Mouse (Mus musculus) cerebellum, adult 8-10 months (tissue): Measurements from ENCODE around the gene Stat1.

Experiments used
- DNase-seq: peaks from one replicate; pipeline ENCODE4 v3.0.0; 2022

Stat1 gene

DNA sequence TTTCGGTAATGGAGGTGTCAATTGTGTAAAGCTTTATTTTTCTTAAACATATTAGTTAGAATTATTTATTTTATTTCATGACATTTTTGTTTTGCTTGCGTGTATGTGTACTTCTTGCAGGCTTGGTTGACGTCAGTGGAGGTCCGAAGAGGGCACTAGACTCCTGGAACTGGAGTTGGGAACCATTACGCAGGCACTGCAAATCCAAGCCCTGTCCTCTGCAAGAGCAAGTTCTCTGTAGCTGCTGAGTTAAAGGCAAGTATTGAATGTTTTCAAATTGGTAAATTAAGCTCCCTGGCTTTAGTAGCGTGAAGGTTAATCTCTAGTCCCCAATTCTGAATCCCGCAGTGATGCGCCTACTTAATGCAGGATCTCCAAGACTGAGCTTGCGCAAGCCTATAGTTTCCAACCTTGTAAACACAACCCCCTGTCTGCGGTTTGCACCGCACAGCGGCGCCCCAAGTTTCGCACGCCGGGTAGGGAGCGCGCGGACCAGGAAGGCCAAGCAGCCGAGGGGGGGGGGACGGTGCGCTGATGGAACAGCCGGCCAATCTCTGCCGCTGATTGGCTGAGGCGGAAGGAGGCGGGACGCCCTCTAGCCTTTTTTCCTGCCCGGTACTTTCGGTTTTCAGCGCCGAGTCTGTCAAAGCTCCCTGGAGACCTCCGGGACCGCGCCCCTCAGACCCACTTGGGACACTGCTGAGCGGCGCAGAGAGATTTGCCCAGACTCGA, at the start of gene Stat1:
Gene Stat1, plus strand, starts transcription at position 581 of the 732 bp plus-strand sequence.
- peak; percentile 75 for DNase-seq

DNA sequence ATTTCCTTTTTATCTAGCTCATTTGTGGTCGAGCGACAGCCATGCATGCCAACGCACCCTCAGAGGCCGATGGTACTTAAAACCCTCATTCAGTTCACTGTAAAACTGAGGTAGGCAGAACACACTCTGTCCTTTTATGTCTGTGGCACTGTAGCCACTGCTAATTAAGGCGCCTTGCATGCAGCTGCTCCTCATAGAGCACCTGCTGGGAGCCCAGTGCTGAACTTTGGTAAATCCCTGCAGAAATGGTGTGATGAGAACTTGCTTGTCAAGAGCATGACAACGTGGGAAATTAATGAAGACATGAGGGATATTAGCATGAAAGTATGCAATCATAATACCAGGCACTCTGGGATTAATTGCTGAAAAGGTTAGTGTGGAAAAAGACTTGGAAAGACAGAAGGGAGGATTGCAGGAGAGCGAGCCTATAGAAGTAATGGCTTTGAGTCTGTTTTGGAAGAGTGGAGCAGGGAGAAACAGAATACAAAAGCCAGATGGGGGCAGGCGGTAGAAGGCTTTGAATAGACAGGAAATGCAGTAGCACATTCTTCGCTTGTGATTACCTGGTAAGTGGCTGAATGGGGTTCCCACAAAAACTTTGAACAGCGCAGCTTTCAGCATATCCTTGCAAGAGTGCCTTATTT, 39.4 kb upstream of the Stat1 start:
- no peak for DNase-seq

DNA sequence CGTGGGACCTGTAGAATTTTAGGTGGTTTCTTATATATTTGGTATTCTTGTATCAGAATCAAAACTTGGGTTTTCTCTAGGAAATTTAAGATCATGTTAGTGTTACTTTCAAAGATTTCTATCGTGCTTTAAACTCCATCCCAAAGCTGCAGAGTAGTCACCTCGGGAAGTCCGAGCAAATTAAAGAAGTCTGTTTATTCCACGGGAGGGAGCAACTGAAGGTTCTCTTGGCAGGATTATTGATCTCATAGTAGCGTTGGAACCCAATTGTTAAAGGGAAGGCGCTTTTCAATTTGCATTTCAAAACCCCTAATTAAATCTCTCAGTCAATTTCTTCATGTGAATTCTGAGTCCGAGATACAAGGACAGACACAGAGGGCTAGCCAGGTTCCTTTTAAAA, 38.9 kb upstream of the Stat1 start:
- no peak for DNase-seq

DNA sequence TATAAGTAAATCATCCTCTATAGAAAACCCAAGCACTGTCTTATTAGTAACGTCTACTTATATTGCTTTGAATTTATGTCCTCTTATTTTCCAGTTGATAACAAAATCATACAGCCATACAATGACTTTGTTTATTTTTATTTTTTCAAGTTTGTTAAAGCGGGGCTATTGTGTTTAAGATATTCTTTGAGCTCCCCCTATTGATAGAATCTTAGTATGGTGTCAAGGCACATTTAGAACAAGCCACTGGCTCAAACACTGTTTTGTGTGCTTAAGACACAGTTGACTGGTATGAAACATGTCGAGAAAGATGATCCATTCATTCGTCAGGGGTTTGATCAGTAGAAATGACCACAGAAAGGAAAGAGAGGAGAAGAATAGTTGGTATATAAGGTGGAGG, 33.0 kb upstream of the Stat1 start:
- DNase-seq: no peak

DNA sequence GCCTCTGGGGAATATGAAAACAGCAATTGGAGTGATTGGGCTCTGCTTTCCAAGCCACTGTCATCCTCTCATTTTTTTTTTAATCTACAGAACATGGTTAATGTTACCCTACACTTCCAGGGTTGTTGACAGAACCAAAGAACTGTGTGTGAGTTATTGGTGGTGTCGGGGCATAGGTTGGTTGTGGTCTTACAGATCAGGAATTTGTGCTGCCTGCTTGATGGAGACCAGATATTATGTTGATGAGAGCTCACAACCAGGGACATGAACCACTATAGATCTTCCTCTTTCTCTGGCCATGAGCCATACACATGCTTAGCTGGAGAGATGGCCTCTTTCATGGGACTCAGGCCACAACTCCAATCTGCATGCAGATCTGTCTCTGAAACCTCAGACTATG, 32.1 kb upstream of the Stat1 start:
- no peak for DNase-seq

DNA sequence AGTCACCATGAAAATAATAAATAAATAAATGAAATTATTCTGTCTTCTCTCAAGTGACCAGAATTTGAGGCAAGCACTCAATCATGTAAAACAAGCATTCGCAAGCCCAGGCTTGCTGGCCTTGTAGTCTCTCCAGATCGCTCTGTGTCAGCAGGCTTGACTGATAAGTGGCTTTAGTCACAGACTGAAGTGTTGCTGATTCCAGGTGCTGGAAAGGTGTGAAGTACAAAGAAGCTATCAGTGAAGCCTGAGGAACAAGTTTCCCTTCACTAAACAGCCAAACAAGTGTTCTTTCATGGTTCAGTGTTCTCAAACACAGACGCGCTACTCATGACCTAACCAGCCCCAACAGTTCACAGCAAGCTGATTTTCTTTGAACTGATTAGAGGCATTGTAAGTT, 30.6 kb upstream of the Stat1 start:
- no peak for DNase-seq

DNA sequence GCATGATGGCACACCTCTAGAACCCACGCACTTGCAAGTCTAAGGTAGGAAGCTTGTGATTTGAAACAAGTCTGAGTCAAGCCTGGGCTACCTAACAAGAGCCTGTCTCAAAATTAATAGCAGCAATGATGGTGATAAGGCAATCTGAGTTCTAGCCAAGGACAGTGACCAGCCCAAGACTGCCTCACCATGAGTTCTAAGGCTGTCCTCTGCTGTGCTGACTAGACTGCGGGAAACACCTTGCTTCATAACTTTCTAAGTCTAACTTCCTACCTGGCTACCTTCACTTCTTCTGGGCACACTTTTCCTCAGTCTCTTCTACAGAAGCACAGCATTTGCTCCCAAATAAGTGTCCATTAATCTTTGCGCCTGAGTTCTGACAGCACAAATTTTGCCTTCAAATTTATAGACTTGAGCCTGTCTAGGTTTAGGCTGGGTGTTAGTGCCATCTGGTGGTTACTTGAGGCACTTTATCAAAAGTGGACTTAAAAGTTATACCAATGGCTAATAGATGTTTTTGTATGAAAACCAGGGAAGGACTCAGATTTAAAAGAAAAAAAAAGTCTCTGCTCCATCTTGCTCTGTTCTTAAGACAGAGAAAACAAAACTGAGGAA, 20.5 kb upstream of the Stat1 start:
- DNase-seq: peak; percentile 31

DNA sequence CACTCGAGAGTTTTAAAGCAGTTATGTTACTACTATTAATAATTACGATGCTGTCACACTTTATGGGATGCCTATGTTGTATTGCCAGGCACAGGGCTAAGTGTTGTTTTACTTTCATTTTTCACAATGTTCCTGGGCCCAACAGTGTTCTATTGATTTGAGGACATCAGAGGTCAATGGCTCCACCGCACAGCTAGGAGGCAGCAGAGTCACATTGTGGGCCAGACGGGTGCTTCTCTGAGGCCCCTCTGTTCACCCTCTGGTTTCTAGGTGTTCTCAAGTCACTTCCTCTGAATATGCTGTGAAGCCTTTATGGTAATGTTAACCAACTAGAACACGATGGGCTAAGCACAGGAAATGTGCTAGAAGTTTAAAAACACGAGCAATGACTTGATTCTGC, 18.7 kb upstream of the Stat1 start:
- no peak for DNase-seq

DNA sequence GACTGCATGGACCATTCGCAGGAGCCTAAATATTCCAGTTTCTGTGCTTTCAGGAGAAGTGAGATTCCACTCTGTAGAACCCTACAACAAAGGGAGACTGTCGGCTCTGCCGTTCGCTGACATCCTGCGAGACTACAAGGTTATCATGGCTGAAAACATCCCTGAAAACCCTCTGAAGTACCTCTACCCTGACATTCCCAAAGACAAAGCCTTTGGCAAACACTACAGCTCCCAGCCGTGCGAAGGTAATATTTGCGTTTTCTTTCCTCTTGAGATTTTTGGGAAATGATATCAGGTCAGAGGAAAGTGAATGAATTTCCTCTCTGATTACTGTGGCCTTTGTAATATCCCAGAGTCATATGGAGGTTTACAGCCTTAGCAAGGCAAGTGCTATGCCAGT, 16.4 kb upstream of the Stat1 start:
- no peak for DNase-seq

DNA sequence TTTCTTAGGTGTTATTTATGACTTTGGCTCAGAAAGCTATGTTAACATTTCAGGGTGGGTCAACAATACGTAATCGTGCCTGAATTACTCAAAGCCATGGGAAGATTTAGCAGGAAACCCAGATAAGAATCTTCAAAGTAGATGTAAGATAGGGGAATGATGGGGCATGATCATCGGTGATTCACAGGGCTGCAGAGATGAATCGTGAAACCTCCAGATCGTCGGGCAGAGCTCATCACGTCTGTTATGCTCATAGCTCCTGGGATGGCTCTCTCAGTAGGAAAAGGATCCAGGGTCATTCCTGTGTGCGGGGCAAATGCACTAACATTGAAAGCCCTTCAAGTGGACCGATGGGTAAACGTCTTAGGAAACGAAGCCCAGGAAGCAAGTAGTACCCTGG, 12.0 kb upstream of the Stat1 start:
- no peak for DNase-seq

DNA sequence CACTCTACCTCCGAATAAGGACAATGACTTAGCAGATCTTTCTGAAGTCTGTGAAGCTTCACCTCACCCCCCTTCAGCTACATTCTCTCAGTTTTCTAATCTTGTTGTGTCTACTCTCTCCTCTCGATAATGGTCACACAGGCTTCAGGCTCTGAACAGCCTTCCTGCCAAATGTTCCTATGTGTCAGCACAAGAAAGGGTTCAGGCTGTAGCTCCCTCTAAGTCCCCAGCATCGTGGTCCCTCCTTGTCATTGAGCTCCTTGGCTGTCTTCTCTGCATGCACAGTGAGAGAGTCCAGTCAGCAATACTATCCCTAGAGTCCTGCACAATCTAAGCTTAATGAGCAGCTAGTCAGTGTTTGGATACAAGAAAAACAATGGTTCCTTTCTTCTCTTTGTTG, 8.0 kb upstream of the Stat1 start:
- no peak for DNase-seq

DNA sequence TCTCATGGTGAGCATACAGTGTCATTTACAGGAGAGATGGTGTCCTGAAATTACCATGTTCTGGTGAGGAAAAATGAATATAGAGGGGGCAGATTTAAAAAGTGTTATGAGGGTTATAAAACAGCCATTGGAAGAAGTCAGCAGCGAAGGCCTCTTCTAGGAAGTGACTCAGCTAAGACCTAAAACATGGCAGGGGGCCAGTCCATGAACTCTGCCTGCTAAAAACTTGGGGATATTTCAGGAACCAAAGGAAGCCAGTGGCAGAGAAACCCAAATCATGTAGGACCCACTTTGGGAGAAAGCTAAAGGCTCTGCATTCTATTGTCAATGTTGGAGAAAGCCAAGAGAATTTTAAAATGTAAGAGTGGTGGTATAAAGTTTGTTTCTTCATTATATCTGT, 6.9 kb upstream of the Stat1 start:
- DNase-seq: no peak

DNA sequence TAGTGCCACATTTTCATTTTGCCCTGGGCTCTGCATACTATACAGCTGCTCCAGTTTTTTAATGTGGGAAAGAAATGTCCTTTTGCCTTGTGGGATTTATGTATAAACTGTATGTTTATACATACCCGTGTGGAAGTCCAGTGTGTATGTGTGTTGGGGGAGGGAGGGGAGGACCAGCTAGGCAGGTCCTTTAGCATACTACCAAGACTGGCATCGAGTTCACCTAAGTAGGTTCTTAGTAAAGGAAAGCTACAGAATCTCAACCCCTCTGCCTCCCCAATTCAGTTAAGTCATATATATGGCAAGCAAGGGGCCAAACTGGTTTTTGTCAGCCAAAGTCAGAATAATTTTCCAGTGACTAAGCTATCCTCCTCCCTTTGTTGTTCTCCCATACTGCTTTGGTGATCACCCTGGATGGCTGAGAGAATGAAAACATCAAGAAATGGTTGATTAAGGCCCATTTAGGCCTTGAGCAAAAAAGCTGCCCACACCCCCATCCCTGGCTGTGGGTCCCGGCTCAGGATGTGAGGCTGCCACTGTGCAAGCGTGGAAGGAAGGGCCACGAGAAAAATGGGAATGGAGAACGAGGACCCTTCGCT, 6.1 kb upstream of the Stat1 start:
- DNase-seq: no peak

DNA sequence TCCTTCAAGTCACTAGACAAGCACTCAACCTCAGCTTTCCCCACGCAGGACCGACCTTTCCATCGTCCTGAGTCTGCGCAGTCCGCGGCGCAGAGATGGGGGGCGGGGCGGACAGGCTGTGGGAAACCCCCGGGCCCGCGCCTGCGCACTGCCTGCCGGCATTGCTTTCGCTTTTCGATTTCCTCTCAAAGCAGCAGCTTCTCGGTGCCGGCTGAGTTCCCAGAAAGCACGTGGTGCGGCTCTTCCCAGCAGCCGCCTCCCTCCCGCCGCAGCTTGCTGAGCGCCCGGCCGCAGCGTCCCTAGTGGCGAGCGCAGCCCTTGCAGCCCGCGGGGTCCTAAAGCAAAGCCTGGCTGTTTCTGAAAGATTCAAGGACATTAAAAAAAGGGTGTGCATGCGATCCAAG, 5.6 kb upstream of the Stat1 start:
- DNase-seq: peak; percentile 98

DNA sequence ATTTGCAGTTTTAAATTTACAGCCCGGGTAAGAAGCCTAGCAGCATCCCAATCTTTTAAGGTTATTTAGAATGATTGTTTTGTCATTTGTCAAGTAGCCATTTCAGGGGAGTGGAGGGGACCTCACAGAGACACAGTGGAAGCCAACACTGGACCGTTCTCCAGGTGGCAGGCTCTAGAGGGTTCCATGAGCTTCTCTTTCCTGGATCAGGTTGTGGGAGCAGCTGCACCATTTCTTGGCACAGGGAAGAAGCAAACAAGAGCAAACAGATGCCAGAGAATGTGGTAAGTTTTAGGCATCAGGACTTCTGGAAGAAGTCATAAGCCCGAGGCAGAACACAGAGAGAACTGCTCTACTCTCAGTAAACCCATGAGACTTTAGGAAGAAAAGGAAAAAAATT, 2.8 kb upstream of the Stat1 start:
- DNase-seq: no peak

DNA sequence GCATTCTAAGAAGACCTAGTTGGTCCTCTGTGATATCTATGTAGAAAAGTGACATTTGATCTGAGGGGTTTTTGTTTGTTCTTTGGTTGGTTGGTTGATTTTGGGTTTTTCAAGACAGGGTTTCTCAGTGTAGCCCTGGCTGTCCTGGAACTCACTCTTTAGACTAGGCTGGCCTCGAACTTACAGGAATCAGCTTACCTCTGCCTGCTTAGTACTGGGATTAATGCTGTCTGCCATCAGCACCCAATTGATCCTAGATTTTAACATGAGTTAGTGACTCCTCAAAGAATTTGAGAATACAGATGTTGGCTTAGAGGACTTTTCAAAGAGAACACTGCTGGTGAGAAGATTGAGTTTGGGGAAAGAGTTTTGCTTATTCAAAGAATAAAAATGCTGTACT, 1.5 kb upstream of the Stat1 start:
- no peak for DNase-seq

DNA sequence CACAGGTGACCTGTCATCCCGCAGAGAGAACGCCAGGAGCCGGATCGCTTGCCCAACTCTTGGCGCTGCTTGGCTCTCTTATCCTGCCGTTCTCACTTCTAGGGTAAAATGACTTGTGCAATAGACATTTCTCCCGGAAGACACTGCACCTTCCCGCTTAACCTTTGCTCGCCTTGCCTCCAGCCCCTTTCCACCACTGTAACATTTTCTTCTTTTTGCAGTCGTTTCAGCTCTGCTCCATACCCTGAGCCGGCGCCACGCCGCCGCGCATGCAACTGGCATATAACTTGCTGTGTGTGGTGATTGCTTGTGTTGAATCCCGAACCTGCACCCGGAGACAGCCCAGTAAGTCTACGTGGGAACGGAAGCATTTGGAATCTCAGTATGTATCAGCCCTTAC, 451 bp downstream of the Stat1 start:
- DNase-seq: no peak

DNA sequence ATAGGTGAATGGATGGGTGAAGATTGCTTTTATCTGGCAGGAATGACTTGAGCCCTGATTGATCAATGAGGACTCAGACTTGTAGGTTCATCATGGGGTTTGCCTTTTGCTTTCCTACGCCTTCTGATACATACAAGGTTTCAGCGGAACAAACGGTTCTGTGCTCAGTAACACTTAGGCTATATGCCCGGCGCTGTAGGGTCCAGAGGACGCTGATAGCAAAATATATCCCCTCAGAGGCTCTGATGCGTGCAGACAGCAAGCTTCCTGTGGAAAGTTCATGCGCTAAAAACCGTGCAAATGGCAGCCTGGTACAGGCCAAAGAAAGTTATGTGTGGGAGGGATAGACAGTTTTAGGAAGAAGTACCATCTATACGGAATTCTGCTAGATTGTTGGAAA, 951 bp downstream of the Stat1 start:
- DNase-seq: no peak

DNA sequence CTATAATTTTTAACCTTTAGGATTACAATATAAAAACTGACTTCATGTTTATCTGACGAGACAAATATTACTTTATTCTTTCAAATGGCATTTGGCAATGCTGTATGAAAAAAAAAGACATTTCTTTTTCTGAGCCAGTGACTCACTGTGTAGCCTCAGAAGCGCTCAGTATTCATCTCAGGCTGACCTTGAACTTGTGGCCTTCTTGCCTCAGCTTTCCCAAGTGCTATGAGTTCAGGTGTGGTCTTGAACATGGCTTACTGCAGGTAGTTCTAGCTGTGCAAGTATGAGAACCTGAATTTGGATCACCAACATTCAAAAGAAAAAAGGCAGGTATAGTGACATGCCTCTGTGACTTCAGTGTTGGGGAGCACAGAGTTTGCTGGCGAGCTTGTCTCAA, 1.8 kb downstream of the Stat1 start:
- no peak for DNase-seq

DNA sequence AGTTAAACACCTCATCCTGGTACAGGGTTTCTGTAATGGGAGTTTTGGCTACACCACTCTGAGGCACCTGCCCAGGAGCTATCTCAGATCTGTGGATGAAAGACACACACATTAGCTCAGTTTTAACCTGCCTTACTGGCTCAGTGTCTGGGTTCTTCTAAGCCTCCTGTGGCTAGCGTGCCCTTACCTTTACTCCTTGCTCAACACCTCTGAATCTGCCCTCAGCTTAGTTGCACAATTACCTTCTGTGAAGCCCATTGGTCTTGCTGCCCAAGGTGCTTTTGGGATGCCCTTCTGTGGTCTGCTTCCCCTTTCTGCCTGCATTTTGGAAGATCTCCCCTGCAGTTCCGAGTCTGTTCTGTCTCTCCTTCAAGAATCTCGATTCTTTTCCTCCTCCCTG, 5.6 kb downstream of the Stat1 start:
- no peak for DNase-seq

DNA sequence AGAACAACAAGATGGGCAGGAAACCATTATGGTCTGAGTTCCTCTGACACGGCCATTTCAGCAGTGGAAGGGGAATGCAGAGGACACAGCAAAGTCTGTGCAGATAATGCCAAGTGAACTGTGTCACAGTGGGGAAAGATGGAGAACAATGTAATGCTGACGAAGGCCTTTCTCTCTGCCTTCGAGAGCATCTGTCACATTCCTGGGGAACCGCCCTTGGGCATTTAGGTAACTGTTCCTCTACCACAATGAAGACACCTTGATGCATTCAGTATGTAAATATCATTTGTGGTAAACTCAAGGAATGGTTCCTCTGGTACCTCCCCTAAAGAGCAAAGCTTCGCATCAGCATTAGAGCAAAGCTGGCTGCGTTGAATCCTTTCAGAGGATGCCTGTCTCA, 8.1 kb downstream of the Stat1 start:
- no peak for DNase-seq

DNA sequence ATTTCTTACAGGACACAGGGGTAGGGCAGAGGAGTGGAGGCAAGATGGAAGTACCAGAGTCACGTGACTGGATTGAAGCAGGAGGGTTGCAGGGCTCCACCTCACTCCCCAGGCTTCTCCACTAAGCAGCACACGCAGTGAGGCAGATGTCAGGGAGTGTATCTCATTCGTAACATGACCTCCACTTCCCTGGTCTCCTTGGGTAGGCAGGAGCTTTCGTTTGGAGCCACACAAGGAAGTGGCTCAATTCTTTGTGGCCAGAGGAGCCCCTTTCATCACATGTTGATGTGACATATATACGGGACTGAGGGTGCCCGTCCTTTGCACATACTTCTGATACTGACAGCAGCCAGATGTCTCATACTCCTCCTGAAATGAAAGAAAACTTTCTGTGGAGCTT, 10.6 kb downstream of the Stat1 start:
- DNase-seq: no peak

DNA sequence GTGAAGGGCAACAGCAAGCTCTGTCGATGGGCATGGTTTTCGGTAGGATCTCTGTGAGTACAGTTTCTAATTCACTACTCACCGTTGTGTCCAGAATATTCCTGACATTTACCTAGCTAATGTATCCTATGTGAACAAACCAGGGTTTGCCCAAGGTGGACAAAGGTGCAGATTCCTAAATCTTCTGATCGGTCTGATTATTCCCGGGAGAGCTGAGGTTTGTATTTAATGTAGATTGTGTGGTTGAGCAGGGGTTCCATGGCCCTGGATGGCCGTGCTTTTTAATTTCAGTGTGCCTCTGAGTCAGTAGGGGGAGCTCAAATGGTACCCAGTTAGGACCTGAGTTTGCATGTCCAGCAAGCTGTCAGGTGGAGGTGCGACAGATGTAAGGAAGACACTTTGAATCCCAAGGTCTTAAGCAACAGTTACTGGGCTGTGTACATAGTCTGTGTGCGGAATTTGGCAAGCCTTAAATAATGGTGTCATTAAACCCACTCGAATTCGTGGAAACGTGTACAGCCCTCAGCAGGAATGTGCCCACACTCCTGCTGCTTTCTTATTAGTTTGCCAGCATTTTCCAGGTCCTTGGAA, 12.6 kb downstream of the Stat1 start:
- DNase-seq: no peak

DNA sequence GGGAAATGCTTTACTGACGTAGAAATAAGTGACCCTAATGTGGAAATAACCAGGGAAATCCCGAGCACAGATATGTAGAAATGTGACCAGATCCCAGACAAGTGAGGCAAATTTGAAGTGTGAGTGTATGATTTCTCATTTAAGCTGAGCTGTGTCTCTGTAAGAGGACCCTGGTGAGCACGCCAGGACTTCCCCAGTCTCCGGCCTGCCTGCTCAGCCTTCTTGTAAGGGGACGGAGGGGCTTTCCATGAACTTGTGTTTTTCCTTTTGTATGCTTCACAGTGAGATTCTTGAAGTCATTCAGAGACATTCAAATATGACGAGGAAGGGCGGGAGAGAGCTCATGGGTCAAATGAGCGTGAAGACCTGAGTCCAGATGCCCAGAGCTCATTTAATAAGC, 14.0 kb downstream of the Stat1 start:
- DNase-seq: no peak
